Mouse (Mus musculus): ENCODE data around the gene Tomm40l. TPM values are rescaled to one million over a fixed set of nuclear protein-coding genes. Genes with fewer than 3 reads are reported as not detected.

Gene Tomm40l
- polyA plus RNA-seq, 1 experiment from 2014 or later = 33.4 TPM

GRCm38 (mm10) chr1:171234538-171234937, 12.2 kb upstream of the Tomm40l start:
- H3K27me3 ChIP-seq = no peaks in the 10 kb centered on the region
- no peak overlapping the region for H3K4me2 ChIP-seq (replicated peaks)
- peaks cover 61% of the 10 kb centered on the region for H3K36me3 ChIP-seq
- no peak overlapping the region for H3K27ac ChIP-seq (replicated peaks)
- H3K9ac ChIP-seq (replicated peaks) = no peak overlapping the region
- H3K4me3 ChIP-seq = no peak overlapping the region
- H3K9me3 ChIP-seq = no peaks in the 10 kb centered on the region
- no peak for ATAC-seq (ENCODE audit: low FRiP score, low read depth)
- peaks cover 6% of the 10 kb centered on the region; the same call in 1 of the 2 replicates for H3K4me1 ChIP-seq
- 97% methylated on average over 4 of the region's 4 CpGs for WGBS

- no peaks in the 10 kb centered on the region for H3K27me3 ChIP-seq
- no peak within 1 kb of the TSS for H3K27ac ChIP-seq (replicated peaks)
- WGBS = 93% methylated on average over 14 of the region's 14 CpGs
- ATAC-seq (ENCODE audit: low FRiP score, low read depth) = no peak
- H3K36me3 ChIP-seq = peaks cover 57% of the 10 kb centered on the region
- H3K9ac ChIP-seq (replicated peaks) = no peak within 1 kb of the TSS
- peaks cover 8% of the 10 kb centered on the region; the same call in 1 of the 2 replicates for H3K4me1 ChIP-seq
- no peak within 1 kb of the TSS for H3K4me3 ChIP-seq
- H3K4me2 ChIP-seq (replicated peaks) = no peak within 1 kb of the TSS
- no peaks in the 10 kb centered on the region for H3K9me3 ChIP-seq
Measured at GRCm38 (mm10) chr1:171234126-171234525, 11.8 kb upstream of the Tomm40l start, which contains the start of gene Fcer1g. Gene Fcer1g (minus strand): TSS chr1:171234365.

GRCm38 (mm10) chr1:171232800-171233730, 10.8 kb upstream of the Tomm40l start:
- 89% methylated on average over 12 of the region's 12 CpGs for WGBS
- Histone ChIP-seq H3K4me1 (peaks cover 8% of the 10 kb centered on the region; the same call in 1 of the 2 replicates), H3K4me3 (no peak overlapping the region), H3K9me3 (no peaks in the 10 kb centered on the region), H3K9ac (replicated peaks) (no peak overlapping the region), H3K36me3 (peaks cover 46% of the 10 kb centered on the region), H3K4me2 (replicated peaks) (no peak overlapping the region), H3K27ac (replicated peaks) (no peak overlapping the region), H3K27me3 (no peaks in the 10 kb centered on the region)
- no peak for ATAC-seq (ENCODE audit: low FRiP score, low read depth)

GRCm38 (mm10) chr1:171232348-171232747, 10.0 kb upstream of the Tomm40l start:
- ATAC-seq (ENCODE audit: low FRiP score, low read depth) = no peak
- peaks cover 39% of the 10 kb centered on the region for H3K36me3 ChIP-seq
- no peak overlapping the region for H3K4me3 ChIP-seq
- no peaks in the 10 kb centered on the region for H3K9me3 ChIP-seq
- no peak overlapping the region for H3K4me2 ChIP-seq (replicated peaks)
- WGBS = 83% methylated on average over 5 of the region's 5 CpGs
- H3K9ac ChIP-seq (replicated peaks) = no peak overlapping the region
- H3K27me3 ChIP-seq = no peaks in the 10 kb centered on the region
- peaks cover 8% of the 10 kb centered on the region; the same call in 1 of the 2 replicates for H3K4me1 ChIP-seq
- H3K27ac ChIP-seq (replicated peaks) = no peak overlapping the region

- H3K4me1 ChIP-seq = peaks cover 8% of the 10 kb centered on the region; the same call in 1 of the 2 replicates
- no peak overlapping the region for H3K9ac ChIP-seq (replicated peaks)
- no peak for ATAC-seq (ENCODE audit: low FRiP score, low read depth)
- H3K4me3 ChIP-seq = no peak overlapping the region
- peaks cover 34% of the 10 kb centered on the region for H3K36me3 ChIP-seq
- WGBS = 83% methylated on average over 4 of the region's 4 CpGs
- H3K4me2 ChIP-seq (replicated peaks) = no peak overlapping the region
- no peak overlapping the region for H3K27ac ChIP-seq (replicated peaks)
- no peaks in the 10 kb centered on the region for H3K9me3 ChIP-seq
- no peaks in the 10 kb centered on the region for H3K27me3 ChIP-seq
Measured at GRCm38 (mm10) chr1:171231844-171232243, 9.5 kb upstream of the Tomm40l start.

GRCm38 (mm10) chr1:171230215-171230614, 7.9 kb upstream of the Tomm40l start:
- WGBS = 45% methylated on average over 3 of the region's 3 CpGs
- H3K9me3 ChIP-seq = no peaks in the 10 kb centered on the region
- H3K27me3 ChIP-seq = no peaks in the 10 kb centered on the region
- H3K27ac ChIP-seq (replicated peaks) = no peak overlapping the region
- H3K9ac ChIP-seq (replicated peaks) = no peak overlapping the region
- no peak overlapping the region for H3K4me3 ChIP-seq
- ATAC-seq (ENCODE audit: low FRiP score, low read depth) = no peak
- peaks cover 19% of the 10 kb centered on the region for H3K36me3 ChIP-seq
- H3K4me2 ChIP-seq (replicated peaks) = no peak overlapping the region
- H3K4me1 ChIP-seq = peaks cover 8% of the 10 kb centered on the region; the same call in 1 of the 2 replicates

GRCm38 (mm10) chr1:171229750-171230149, 7.4 kb upstream of the Tomm40l start:
- Histone ChIP-seq H3K27ac (replicated peaks) (no peak overlapping the region), H3K4me2 (replicated peaks) (no peak overlapping the region)
- 28% methylated on average over 6 of the region's 6 CpGs for WGBS

GRCm38 (mm10) chr1:171227879-171228278, 5.6 kb upstream of the Tomm40l start:
- Histone ChIP-seq H3K27me3 (no peaks in the 10 kb centered on the region), H3K4me2 (replicated peaks) (no peak overlapping the region), H3K36me3 (no peaks in the 10 kb centered on the region), H3K9ac (replicated peaks) (no peak overlapping the region), H3K9me3 (no peaks in the 10 kb centered on the region), H3K4me3 (no peak overlapping the region), H3K27ac (replicated peaks) (no peak overlapping the region), H3K4me1 (peaks cover 8% of the 10 kb centered on the region; the same call in 1 of the 2 replicates)
- no peak for ATAC-seq (ENCODE audit: low FRiP score, low read depth)
- WGBS = 86% methylated on average over 1 of the region's 1 CpGs

More at GRCm38 (mm10) chr1:171229750-171230149, 7.4 kb upstream of the Tomm40l start:
- Histone ChIP-seq H3K4me3 (no peak overlapping the region), H3K36me3 (peaks cover 14% of the 10 kb centered on the region), H3K9ac (replicated peaks) (no peak overlapping the region), H3K27me3 (no peaks in the 10 kb centered on the region), H3K4me1 (peaks cover 8% of the 10 kb centered on the region; the same call in 1 of the 2 replicates), H3K9me3 (no peaks in the 10 kb centered on the region)
- ATAC-seq (ENCODE audit: low FRiP score, low read depth) = no peak

- Histone ChIP-seq H3K4me3 (no peak overlapping the region), H3K4me1 (peaks cover 13% of the 10 kb centered on the region; the same call in 1 of the 2 replicates), H3K27ac (replicated peaks) (no peak overlapping the region), H3K9ac (replicated peaks) (no peak overlapping the region), H3K27me3 (no peaks in the 10 kb centered on the region), H3K36me3 (no peaks in the 10 kb centered on the region), H3K9me3 (no peaks in the 10 kb centered on the region), H3K4me2 (replicated peaks) (no peak overlapping the region)
- no peak for ATAC-seq (ENCODE audit: low FRiP score, low read depth)
- WGBS = 31% methylated on average over 4 of the region's 4 CpGs
Measured at GRCm38 (mm10) chr1:171226780-171227179, 4.5 kb upstream of the Tomm40l start.

GRCm38 (mm10) chr1:171224857-171225256, 2.5 kb upstream of the Tomm40l start, which contains the start of gene Apoa2:
Gene Apoa2 (plus strand): TSS chr1:171225054.
- no peaks in the 10 kb centered on the region for H3K27me3 ChIP-seq
- no peak within 1 kb of the TSS for H3K9ac ChIP-seq (replicated peaks)
- H3K4me3 ChIP-seq = no peak within 1 kb of the TSS
- no peak for ATAC-seq (ENCODE audit: low FRiP score, low read depth)
- H3K4me1 ChIP-seq = peaks cover 21% of the 10 kb centered on the region
- no peak within 1 kb of the TSS for H3K27ac ChIP-seq (replicated peaks)
- 80% methylated on average over 5 of the region's 5 CpGs for WGBS
- H3K36me3 ChIP-seq = peaks cover 3% of the 10 kb centered on the region
- no peak within 1 kb of the TSS for H3K4me2 ChIP-seq (replicated peaks)
- H3K9me3 ChIP-seq = no peaks in the 10 kb centered on the region

- Histone ChIP-seq H3K36me3 (peaks cover 10% of the 10 kb centered on the region), H3K27me3 (no peaks in the 10 kb centered on the region), H3K4me2 (replicated peaks) (no peak overlapping the region), H3K9me3 (no peaks in the 10 kb centered on the region), H3K4me3 (no peak overlapping the region), H3K4me1 (peaks cover 16% of the 10 kb centered on the region), H3K27ac (replicated peaks) (no peak overlapping the region), H3K9ac (replicated peaks) (no peak overlapping the region)
- WGBS = 90% methylated on average over 2 of the region's 2 CpGs
- ATAC-seq (ENCODE audit: low FRiP score, low read depth) = no peak
Measured at GRCm38 (mm10) chr1:171223796-171224195, 1.5 kb upstream of the Tomm40l start.

- Histone ChIP-seq H3K36me3 (peaks cover 13% of the 10 kb centered on the region), H3K4me3 (peak overlapping the region; percentile 56), H3K9me3 (no peaks in the 10 kb centered on the region), H3K4me1 (peaks cover 16% of the 10 kb centered on the region), H3K27ac (replicated peaks) (peak overlapping the region; percentile 70), H3K9ac (replicated peaks) (no peak overlapping the region), H3K27me3 (no peaks in the 10 kb centered on the region), H3K4me2 (replicated peaks) (peak overlapping the region; percentile 82)
- no peak for ATAC-seq (ENCODE audit: low FRiP score, low read depth)
- WGBS = 80% methylated on average over 6 of the region's 6 CpGs
Measured at GRCm38 (mm10) chr1:171223168-171223567, 854 bp upstream of the Tomm40l start.
